Mouse (Mus musculus): ENCODE results near the gene Gm12887.

The Gm12887 gene

GRCm38 (mm10) chr4:121622003-121622402, at the start of gene Gm12887:
TSS of gene Gm12887 (minus strand) at chr4:121622103.
- DNase-seq (ENCODE audit: low read depth, low spot score), result no peak

- no peak for DNase-seq (ENCODE audit: low read depth, low spot score)
Measured at GRCm38 (mm10) chr4:121657040-121657439, 35.1 kb upstream of the Gm12887 start.
